Mouse (Mus musculus): ENCODE measurements around the gene Rnf222. TPM values are rescaled to one million over a fixed set of nuclear protein-coding genes. Genes with fewer than 3 reads are reported as not detected.

The Rnf222 gene
- polyA plus RNA-seq, 1 experiment: 1.1 TPM

DNA sequence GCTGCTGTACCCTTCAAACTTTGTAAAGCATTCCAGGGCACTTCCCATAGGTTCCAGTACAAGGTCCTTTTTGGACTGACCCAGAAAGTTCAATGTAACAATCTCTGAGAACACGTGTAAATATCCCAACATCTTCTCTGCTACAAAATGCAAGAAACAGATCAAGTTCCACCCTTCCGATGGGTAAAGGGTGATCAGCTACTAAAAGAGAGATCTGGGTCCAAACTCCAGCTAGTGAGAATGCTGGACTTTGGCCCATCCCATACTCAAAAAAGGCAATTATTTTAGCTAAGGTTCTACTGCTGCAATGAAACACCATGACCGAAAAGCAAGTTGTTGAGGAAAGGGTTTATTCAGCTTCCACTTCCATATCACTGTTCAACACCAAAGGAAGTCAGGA lies 33.7 kb upstream of the Rnf222 start:
- H3K27ac ChIP-seq (ENCODE audit: control insufficient read depth, insufficient read depth, low read depth, low read length): no peak overlapping the region
- H3K27me3 ChIP-seq (ENCODE audit: control insufficient read depth, insufficient read depth, low read length): no peaks in the 10 kb centered on the region
- TF ChIP-seq CTCF (IDR thresholded peaks at IDR 0.05; ENCODE audit: control insufficient read depth, insufficient read depth, insufficient replicate concordance, low read depth, low read length) (no peak), POLR2A (IDR thresholded peaks at IDR 0.05; ENCODE audit: control insufficient read depth, low read depth, low read length) (no peak)
- peak overlapping the region; percentile 78; the same call in 1 of the 2 replicates for H3K4me3 ChIP-seq (ENCODE audit: control insufficient read depth, low read depth, low read length)
- H3K36me3 ChIP-seq (ENCODE audit: control insufficient read depth, insufficient read depth, low read length): no peaks in the 10 kb centered on the region
- H3K4me1 ChIP-seq (ENCODE audit: control insufficient read depth, insufficient read depth, low read length): peaks cover 4% of the 10 kb centered on the region

DNA sequence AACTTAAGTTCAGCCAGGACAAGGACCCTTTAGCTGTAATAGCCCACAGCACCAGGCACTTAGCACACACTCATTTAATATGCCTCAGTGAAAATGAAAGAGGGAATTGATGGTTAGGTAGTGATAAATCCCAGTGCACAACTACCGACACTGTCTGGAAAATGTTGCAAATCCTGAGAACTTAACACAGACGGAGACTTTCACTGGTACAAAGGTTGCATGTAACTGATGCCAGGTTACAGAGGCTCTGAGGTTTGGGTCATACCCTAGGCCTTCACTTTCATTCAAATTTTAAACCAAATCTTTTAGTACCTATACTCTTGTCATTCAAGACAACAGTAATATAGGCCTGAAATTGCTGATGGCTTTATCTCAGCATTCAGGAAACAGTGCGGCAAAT lies 31.0 kb upstream of the Rnf222 start:
- H3K27me3 ChIP-seq (ENCODE audit: control insufficient read depth, insufficient read depth, low read length): no peaks in the 10 kb centered on the region

DNA sequence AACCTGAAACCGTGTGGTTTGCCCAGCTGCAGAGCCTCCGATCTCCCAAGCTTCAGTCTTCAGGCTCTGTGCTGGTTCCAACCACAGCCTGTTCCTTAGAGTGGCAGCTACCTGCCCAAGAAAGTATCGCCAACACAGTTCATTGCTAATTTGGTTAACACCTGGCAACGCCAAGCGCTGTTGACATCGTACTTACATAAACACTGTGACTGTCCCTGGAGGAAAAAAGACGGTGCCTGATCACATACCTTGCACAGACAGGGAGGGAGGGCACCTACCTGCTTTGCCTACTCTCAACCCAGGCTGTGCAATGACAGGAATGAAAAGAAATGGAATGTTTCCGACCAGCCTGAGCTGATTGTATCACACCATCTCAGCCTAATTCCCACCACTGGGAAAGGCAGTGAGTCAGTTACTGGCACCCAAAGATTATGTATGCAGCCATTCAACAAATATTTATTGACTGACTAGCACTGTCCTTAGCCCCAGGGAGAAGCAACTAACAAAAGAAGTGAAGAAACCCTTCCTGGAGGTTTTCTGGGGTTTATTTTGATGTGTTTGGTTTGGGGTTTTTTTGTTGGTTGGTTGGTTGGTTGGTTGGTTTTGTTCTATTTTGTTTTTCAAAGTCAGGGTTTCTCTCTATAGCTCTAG lies 28.3 kb upstream of the Rnf222 start:
- no peaks in the 10 kb centered on the region for H3K4me1 ChIP-seq (ENCODE audit: control insufficient read depth, insufficient read depth, low read length)
- TF ChIP-seq POLR2A (IDR thresholded peaks at IDR 0.05; ENCODE audit: control insufficient read depth, low read depth, low read length) (no peak), CTCF (IDR thresholded peaks at IDR 0.05; ENCODE audit: control insufficient read depth, insufficient read depth, insufficient replicate concordance, low read depth, low read length) (no peak)
- no peak overlapping the region for H3K4me3 ChIP-seq (ENCODE audit: control insufficient read depth, low read depth, low read length)
- no peak overlapping the region for H3K27ac ChIP-seq (ENCODE audit: control insufficient read depth, insufficient read depth, low read depth, low read length)
- H3K27me3 ChIP-seq (ENCODE audit: control insufficient read depth, insufficient read depth, low read length): no peaks in the 10 kb centered on the region
- no peaks in the 10 kb centered on the region for H3K36me3 ChIP-seq (ENCODE audit: control insufficient read depth, insufficient read depth, low read length)

More for the DNA sequence above, 31.0 kb upstream of the Rnf222 start:
- peaks cover 4% of the 10 kb centered on the region for H3K4me1 ChIP-seq (ENCODE audit: control insufficient read depth, insufficient read depth, low read length)
- H3K36me3 ChIP-seq (ENCODE audit: control insufficient read depth, insufficient read depth, low read length): no peaks in the 10 kb centered on the region
- TF ChIP-seq POLR2A (IDR thresholded peaks at IDR 0.05; ENCODE audit: control insufficient read depth, low read depth, low read length) (no peak), CTCF (IDR thresholded peaks at IDR 0.05; ENCODE audit: control insufficient read depth, insufficient read depth, insufficient replicate concordance, low read depth, low read length) (no peak)
- H3K27ac ChIP-seq (ENCODE audit: control insufficient read depth, insufficient read depth, low read depth, low read length): no peak overlapping the region
- H3K4me3 ChIP-seq (ENCODE audit: control insufficient read depth, low read depth, low read length): no peak overlapping the region

DNA sequence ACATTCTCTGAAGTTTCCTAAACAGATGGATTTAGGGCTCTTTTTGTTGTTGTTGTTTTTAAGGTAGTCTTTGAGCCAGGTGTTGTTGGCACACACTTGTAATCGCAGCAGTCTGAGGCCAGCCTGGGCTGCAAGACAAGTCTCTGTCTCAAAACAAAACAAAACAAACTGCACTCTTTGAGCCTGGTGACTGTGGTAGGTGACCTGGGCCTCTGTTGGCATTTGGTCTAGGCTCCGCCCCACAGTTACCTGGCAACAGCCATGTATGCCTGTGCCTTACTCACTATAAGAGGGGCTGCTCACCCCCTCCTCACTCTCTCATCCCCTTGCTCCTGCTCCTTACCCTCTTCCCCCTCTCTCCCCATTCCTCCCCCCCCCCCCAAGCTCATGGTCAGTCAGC lies 26.1 kb upstream of the Rnf222 start:
- Histone ChIP-seq H3K27ac (ENCODE audit: control insufficient read depth, insufficient read depth, low read depth, low read length) (no peak overlapping the region), H3K4me1 (ENCODE audit: control insufficient read depth, insufficient read depth, low read length) (no peaks in the 10 kb centered on the region), H3K4me3 (ENCODE audit: control insufficient read depth, low read depth, low read length) (no peak overlapping the region), H3K27me3 (ENCODE audit: control insufficient read depth, insufficient read depth, low read length) (no peaks in the 10 kb centered on the region), H3K36me3 (ENCODE audit: control insufficient read depth, insufficient read depth, low read length) (no peaks in the 10 kb centered on the region)
- TF ChIP-seq CTCF (IDR thresholded peaks at IDR 0.05; ENCODE audit: control insufficient read depth, insufficient read depth, insufficient replicate concordance, low read depth, low read length): no peak
- TF ChIP-seq POLR2A (IDR thresholded peaks at IDR 0.05; ENCODE audit: control insufficient read depth, low read depth, low read length): no peak

DNA sequence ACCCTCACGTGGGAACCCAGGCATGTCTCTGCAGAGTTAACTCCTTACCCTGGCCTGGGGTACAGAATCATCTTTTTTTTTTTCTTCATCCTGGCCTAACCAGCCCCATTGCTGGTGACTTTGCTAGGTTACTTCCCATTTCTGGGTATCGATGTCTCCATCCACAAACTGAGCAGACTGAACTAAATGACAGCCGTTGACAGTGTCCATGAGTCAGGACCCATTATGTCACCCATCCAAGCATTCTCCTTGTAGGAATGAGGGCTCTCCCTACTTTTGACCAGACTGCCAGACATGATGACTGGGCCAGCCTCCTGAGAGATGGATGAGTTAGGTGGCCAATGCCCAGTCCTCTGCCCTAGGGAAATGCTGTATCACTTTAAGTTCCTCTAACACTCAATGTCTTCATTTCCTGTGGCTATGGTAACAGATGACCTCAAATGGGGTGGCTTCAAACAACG lies 24.7 kb upstream of the Rnf222 start:
- no peaks in the 10 kb centered on the region for H3K27me3 ChIP-seq (ENCODE audit: control insufficient read depth, insufficient read depth, low read length)
- no peaks in the 10 kb centered on the region for H3K4me1 ChIP-seq (ENCODE audit: control insufficient read depth, insufficient read depth, low read length)
- no peak overlapping the region for H3K4me3 ChIP-seq (ENCODE audit: control insufficient read depth, low read depth, low read length)
- no peak for TF ChIP-seq CTCF (IDR thresholded peaks at IDR 0.05; ENCODE audit: control insufficient read depth, insufficient read depth, insufficient replicate concordance, low read depth, low read length)
- no peak for TF ChIP-seq POLR2A (IDR thresholded peaks at IDR 0.05; ENCODE audit: control insufficient read depth, low read depth, low read length)
- no peak overlapping the region for H3K27ac ChIP-seq (ENCODE audit: control insufficient read depth, insufficient read depth, low read depth, low read length)
- no peaks in the 10 kb centered on the region for H3K36me3 ChIP-seq (ENCODE audit: control insufficient read depth, insufficient read depth, low read length)

DNA sequence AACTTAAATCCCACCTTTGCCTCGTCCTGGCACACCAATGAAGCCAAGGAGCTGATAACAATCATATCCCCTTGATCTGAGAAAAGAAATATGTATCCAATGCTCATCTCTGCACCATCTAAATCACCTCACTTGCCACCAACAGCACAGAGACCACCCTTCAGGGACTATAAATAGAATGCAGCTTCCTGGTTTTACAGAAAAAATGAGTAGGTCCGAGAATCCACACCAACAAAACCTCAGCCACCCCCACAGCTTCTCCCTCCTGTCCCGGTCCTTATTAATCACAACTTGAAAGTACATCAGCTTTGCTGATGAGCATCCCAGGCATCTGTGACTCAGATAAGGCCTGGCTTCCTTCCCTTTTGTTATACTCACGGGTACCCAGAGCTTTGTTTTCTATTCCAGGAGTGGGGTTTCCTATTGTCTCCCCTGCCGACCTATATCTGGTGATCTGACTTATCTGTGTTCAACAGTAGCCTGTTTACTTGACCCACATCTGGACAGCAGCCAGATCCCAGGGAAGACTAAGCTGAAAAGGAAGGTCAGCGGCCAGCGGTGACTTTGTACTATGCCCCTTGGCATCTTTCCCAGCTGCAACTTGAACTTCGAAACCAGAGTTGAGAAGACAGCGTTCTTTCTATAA lies 23.7 kb upstream of the Rnf222 start:
- no peak overlapping the region for H3K27ac ChIP-seq (ENCODE audit: control insufficient read depth, insufficient read depth, low read depth, low read length)
- H3K36me3 ChIP-seq (ENCODE audit: control insufficient read depth, insufficient read depth, low read length): no peaks in the 10 kb centered on the region
- no peaks in the 10 kb centered on the region for H3K4me1 ChIP-seq (ENCODE audit: control insufficient read depth, insufficient read depth, low read length)
- TF ChIP-seq CTCF (IDR thresholded peaks at IDR 0.05; ENCODE audit: control insufficient read depth, insufficient read depth, insufficient replicate concordance, low read depth, low read length) (no peak), POLR2A (IDR thresholded peaks at IDR 0.05; ENCODE audit: control insufficient read depth, low read depth, low read length) (no peak)
- H3K27me3 ChIP-seq (ENCODE audit: control insufficient read depth, insufficient read depth, low read length): no peaks in the 10 kb centered on the region
- H3K4me3 ChIP-seq (ENCODE audit: control insufficient read depth, low read depth, low read length): no peak overlapping the region

DNA sequence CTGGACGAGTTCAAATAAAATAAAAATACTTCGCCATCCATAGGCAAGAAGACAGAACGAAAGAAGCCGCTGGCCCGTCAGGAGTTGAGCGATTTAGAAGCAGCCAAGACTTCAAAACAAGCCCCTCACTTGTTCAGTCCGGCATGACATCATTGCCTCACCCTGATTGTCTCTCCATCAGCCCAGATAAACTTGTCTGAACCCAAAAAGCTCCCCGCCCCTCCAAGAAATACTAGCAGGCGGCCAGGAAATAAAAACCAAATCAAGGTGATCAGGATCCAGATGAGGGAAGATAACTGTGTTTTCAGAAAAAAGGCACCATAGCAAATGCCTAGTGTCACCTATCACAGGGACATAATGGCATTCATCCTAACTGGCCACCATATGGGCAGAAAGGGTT lies 17.1 kb upstream of the Rnf222 start:
- no peak for TF ChIP-seq POLR2A (IDR thresholded peaks at IDR 0.05; ENCODE audit: control insufficient read depth, low read depth, low read length)
- no peak for TF ChIP-seq CTCF (IDR thresholded peaks at IDR 0.05; ENCODE audit: control insufficient read depth, insufficient read depth, insufficient replicate concordance, low read depth, low read length)
- Histone ChIP-seq H3K27ac (ENCODE audit: control insufficient read depth, insufficient read depth, low read depth, low read length) (no peak overlapping the region), H3K27me3 (ENCODE audit: control insufficient read depth, insufficient read depth, low read length) (no peaks in the 10 kb centered on the region), H3K4me3 (ENCODE audit: control insufficient read depth, low read depth, low read length) (no peak overlapping the region), H3K4me1 (ENCODE audit: control insufficient read depth, insufficient read depth, low read length) (no peaks in the 10 kb centered on the region), H3K36me3 (ENCODE audit: control insufficient read depth, insufficient read depth, low read length) (no peaks in the 10 kb centered on the region)
